Mouse (Mus musculus): ENCODE data around the gene Gpr19.

- TF ChIP-seq EP300 (IDR thresholded peaks at IDR 0.05; ENCODE audit: low read depth): no peak
- no peak for TF ChIP-seq CTCF (IDR thresholded peaks at IDR 0.05; ENCODE audit: low read depth)
These were observed 60.3 kb downstream of the Gpr19 start for GRCm38 (mm10) chr6:134838111-134838510.

Measured in liver, postnatal 0 days (tissue).